Mouse (Mus musculus) bone marrow macrophage, adult 2 months (primary cell): ENCODE data around the gene Bach1.

Source experiments
- CTCF ChIP-seq: IDR thresholded peaks from 2 replicates; pipeline ENCODE4 v1.5.1; 2012; ENCODE audit warnings: low read depth, mild to moderate bottlenecking, low read length, moderate library complexity
- POLR2A ChIP-seq: IDR thresholded peaks from 2 replicates; pipeline ENCODE4 v1.6.1; 2012; ENCODE audit warnings: mild to moderate bottlenecking, low read depth, low read length, borderline replicate concordance

DNA sequence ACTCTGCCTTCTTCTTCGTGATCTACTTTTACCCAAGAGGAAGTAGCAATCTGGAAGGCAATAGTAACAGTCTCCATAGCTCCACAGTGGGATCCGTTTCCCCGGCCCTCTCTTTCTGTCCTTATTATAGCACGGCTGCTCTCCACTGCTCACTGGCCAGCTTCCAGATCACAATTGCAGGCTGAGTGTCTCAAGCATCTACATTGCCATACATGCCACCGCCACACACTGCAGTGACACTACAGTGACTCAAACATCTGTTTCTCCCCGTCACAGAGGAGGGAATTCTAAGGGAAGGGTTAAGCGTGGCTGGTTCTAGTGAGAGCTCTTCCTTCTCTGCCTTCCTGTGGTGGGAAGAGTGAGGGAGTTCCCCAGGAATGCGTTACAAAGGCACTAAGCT, 9.5 kb upstream of the Bach1 start:
- TF ChIP-seq CTCF (no peak), POLR2A (no peak)
